Mouse (Mus musculus) gonadal fat pad, adult 2 months (tissue): ENCODE data around the gene Smco4. TPM values are rescaled to one million over a fixed set of nuclear protein-coding genes. Genes with fewer than 3 reads are reported as not detected.
"Not testable (repeated sequence)": the region's sequence is repeated elsewhere in the genome, so short reads cannot be mapped to it uniquely, and the experiment has no call there.

Source experiments
- DNase-seq: peaks from one replicate; pipeline ENCODE4 v3.0.0-alpha.2; 2012; ENCODE audit warnings: low read depth
- polyA plus RNA-seq: library from polyadenylated mRNA; depleted of rRNA; stranded (reverse); fragments of >200 nt; gene quantifications from 2 replicates; pipeline ENCODE4 v1.2.3, GENCODE M21; 2012

Smco4 gene
- polyA plus RNA-seq, 1 experiment, result 21.3 TPM

GRCm38 (mm10) chr9:15538979-15539533 lies 45.8 kb downstream of the Smco4 start:
- DNase-seq, result no peak

- DNase-seq, result peak; percentile 80
Measured at GRCm38 (mm10) chr9:15541735-15542354, 48.6 kb downstream of the Smco4 start.

GRCm38 (mm10) chr9:15550461-15550961 lies 57.3 kb downstream of the Smco4 start:
- no peak for DNase-seq

- DNase-seq, result not testable (repeated sequence)
Measured at GRCm38 (mm10) chr9:15551073-15551472, 57.8 kb downstream of the Smco4 start.

- DNase-seq, result no peak
Measured at GRCm38 (mm10) chr9:15551933-15552851, 59.0 kb downstream of the Smco4 start.

- no peak for DNase-seq
Measured at GRCm38 (mm10) chr9:15553322-15553721, 60.1 kb downstream of the Smco4 start.

- DNase-seq, result no peak
Measured at GRCm38 (mm10) chr9:15560451-15560850, 67.2 kb downstream of the Smco4 start.

- DNase-seq, result no peak
Measured at GRCm38 (mm10) chr9:15562353-15562752, 69.1 kb downstream of the Smco4 start.

- no peak for DNase-seq
Measured at GRCm38 (mm10) chr9:15574750-15575454, 81.7 kb downstream of the Smco4 start.

- DNase-seq, result no peak
Measured at GRCm38 (mm10) chr9:15578427-15578826, 85.2 kb downstream of the Smco4 start.

GRCm38 (mm10) chr9:15578946-15579345 lies 85.7 kb downstream of the Smco4 start:
- DNase-seq, result no peak

GRCm38 (mm10) chr9:15580176-15580575 lies 86.9 kb downstream of the Smco4 start:
- DNase-seq, result no peak

GRCm38 (mm10) chr9:15582026-15582425 lies 88.8 kb downstream of the Smco4 start:
- DNase-seq, result no peak

- no peak for DNase-seq
Measured at GRCm38 (mm10) chr9:15584209-15584608, 91.0 kb downstream of the Smco4 start.

GRCm38 (mm10) chr9:15585956-15586355 lies 92.7 kb downstream of the Smco4 start:
- DNase-seq, result no peak

- DNase-seq, result no peak
Measured at GRCm38 (mm10) chr9:15587157-15587854, 94.1 kb downstream of the Smco4 start.

GRCm38 (mm10) chr9:15594148-15594547 lies 100.9 kb downstream of the Smco4 start:
- DNase-seq, result no peak
